8 mouse cellular contexts compared by ENCODE assay signal in genomic region chr12:41097406-41097805, GRCm38 (mm10).
DNase-seq lines count a peak whose midpoint lies in the region; ATAC-seq and TF ChIP-seq lines count a peak whose summit lies in the region.
"Had no signal": no experiment of that assay in that cellular context is flagged by ENCODE, and none has a peak within 500 bp of the region (broad histone marks: within the 10 kb centered on the region; RNA-seq: fewer than 3 reads in every experiment).

No protein-coding gene starts in this region.

- H3K27ac ChIP-seq in layer of hippocampus, adult 2 months: no peak overlapping the region
- H3K27ac ChIP-seq in ES-E14 (ENCODE audit: insufficient read depth, low read depth, low read length, poor library complexity, severe bottlenecking): no peak overlapping the region
- H3K27ac ChIP-seq in intestine, embryonic 15.5 days: no peak overlapping the region
- H3K27ac ChIP-seq: hindbrain, embryonic 15.5 days had no signal

- H3K27me3 ChIP-seq in intestine, embryonic 15.5 days (replicated peaks): no peaks in the 10 kb centered on the region
- H3K27me3 ChIP-seq: hindbrain, embryonic 15.5 days had no signal

- in situ Hi-C loops in ES-E14 (cut with MboI; ENCODE audit: low sequenced_read_pairs in 2 of 2, unreplicated experiment in 2 of 2): no loop called here

- H3K4me2 ChIP-seq in intestine, embryonic 15.5 days (replicated peaks): no peak overlapping the region
- H3K4me2 ChIP-seq: hindbrain, embryonic 15.5 days had no signal

- peak; percentile 72; the same call in 1 of the 2 replicates for ATAC-seq in intestine, embryonic 15.5 days

- WGBS in intestine, embryonic 15.5 days: 42% methylated on average over 5 of the region's 5 CpGs

- H3K9me3 ChIP-seq in ES-E14 (ENCODE audit: control insufficient read depth, insufficient read depth, low read depth, low read length): no peaks in the 10 kb centered on the region
- H3K9me3 ChIP-seq in intestine, embryonic 15.5 days: no peaks in the 10 kb centered on the region
- H3K9me3 ChIP-seq: hindbrain, embryonic 15.5 days had no signal

- H3K4me3 ChIP-seq in layer of hippocampus, adult 2 months: no peak overlapping the region
- no peak overlapping the region for H3K4me3 ChIP-seq in ES-E14 (ENCODE audit: insufficient read depth in 1 of 2, low read depth in 1 of 2, low read length in 2 of 2, poor library complexity in 1 of 2, severe bottlenecking in 1 of 2)
- no peak overlapping the region for H3K4me3 ChIP-seq in intestine, embryonic 15.5 days (replicated peaks)
- H3K4me3 ChIP-seq: hindbrain, embryonic 15.5 days had no signal

- DNase-seq in layer of hippocampus, adult 2 months (ENCODE audit: low spot score in 2 of 2): no peak
- DNase-seq in layer of hippocampus, adult 8-10 months (ENCODE audit: low spot score in 2 of 2): no peak
- peak; percentile 41 for DNase-seq in ES-E14 (ENCODE audit: low read depth, low spot score)
- DNase-seq in brain, adult 2 months (ENCODE audit: low read depth, low spot score): peak; percentile 62
- DNase-seq in lung, postnatal 36 days: peak; percentile 51
- no peak for DNase-seq in Muller cell, postnatal 12 days (ENCODE audit: inconsistent ontology term)

- TF ChIP-seq CTCF in layer of hippocampus, adult 2 months (conservative IDR thresholded peaks at IDR 0.05): peak; percentile 72

- H3K9ac ChIP-seq in ES-E14 (ENCODE audit: insufficient read depth, low read depth, low read length, poor library complexity, severe bottlenecking): no peak overlapping the region
- no peak overlapping the region for H3K9ac ChIP-seq in intestine, embryonic 15.5 days
- H3K9ac ChIP-seq: hindbrain, embryonic 15.5 days had no signal

- no peaks in the 10 kb centered on the region for H3K36me3 ChIP-seq in ES-E14 (ENCODE audit: control insufficient read depth, insufficient read depth, low read length, poor library complexity, severe bottlenecking)
- no peaks in the 10 kb centered on the region for H3K36me3 ChIP-seq in intestine, embryonic 15.5 days
- H3K36me3 ChIP-seq: hindbrain, embryonic 15.5 days had no signal

- peaks cover 0 to 3% of the 10 kb centered on the region in 2 experiments; a peak in 1 of 4 replicates for H3K4me1 ChIP-seq in ES-E14 (ENCODE audit: control insufficient read depth in 2 of 2, insufficient read depth in 2 of 2, low read length in 2 of 2, poor library complexity in 1 of 2)
- no peaks in the 10 kb centered on the region for H3K4me1 ChIP-seq in intestine, embryonic 15.5 days (replicated peaks)
- H3K4me1 ChIP-seq: hindbrain, embryonic 15.5 days had no signal

TF ChIP-seq in ES-E14, 5 proteins besides CTCF, POLR2A, EP300 and RAD21:
- TF ChIP-seq ZC3H11A (IDR thresholded peaks at IDR 0.05; ENCODE audit: borderline replicate concordance, low read depth, low read length) (peak; percentile 64; the same call in 1 of the 2 replicates), MAFK (IDR thresholded peaks at IDR 0.05; ENCODE audit: insufficient read depth, low read depth, low read length) (no peak)

Comparison
In these comparisons a context has a peak if more than half of its experiments do, and no peak if none do; other contexts are left out.
1. DNase-seq: peak in ES-E14 (single experiment), brain, adult 2 months (single experiment) and lung, postnatal 36 days (single experiment); none in layer of hippocampus, adult 2 months (0 of 2), layer of hippocampus, adult 8-10 months (0 of 2) and Muller cell, postnatal 12 days (single experiment).